Mouse (Mus musculus) ovary, postnatal 36 days (tissue): ENCODE results near the gene Prl.
"Not testable (repeated sequence)": the region's sequence is repeated elsewhere in the genome, so short reads cannot be mapped to it uniquely, and the experiment has no call there.

Source experiments
- DNase-seq: peaks from one replicate; pipeline ENCODE4 v3.0.0; 2022; ENCODE audit warnings: low spot score, mixed read lengths

Gene Prl

DNA sequence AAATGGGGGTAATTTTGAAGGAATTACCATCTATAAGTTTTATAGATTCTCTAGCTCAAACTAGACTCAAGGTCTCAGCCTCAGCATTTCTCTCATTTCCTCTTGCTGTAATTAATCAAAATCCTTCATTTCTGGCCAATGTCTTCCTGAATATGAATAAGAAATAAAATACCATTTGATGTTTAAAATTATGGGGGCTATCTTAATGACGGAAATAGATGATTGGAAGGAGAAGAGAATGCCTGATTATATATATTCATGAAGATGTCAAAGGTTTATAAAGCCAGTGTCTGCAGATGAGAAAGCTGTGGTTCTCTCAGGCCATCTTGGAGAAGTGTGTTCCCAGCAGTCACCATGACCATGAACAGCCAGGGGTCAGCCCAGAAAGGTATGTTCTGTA is at the start of gene Prl:
Gene Prl, plus strand, starts transcription at position 301 of the 400 bp plus-strand sequence.
- DNase-seq, result no peak

DNA sequence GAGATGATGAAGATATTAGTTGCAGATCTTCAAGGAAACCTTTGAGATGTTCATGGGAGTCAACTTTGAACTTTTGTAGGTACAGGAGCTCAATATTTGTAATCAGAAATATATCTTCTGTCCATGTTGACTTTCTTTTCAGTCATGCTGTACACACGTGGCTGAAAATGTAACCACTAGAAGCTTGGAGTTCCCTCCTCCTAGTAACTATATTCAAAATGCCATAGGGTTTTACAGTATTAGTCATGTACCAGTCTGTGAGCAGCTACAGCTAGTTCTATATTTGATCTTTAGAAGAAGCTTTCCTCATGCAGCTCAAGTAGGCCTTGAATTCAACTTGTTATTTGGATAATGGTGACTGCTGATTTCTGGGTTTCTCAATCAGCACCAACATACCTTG is 30.8 kb upstream of the Prl start:
- no peak for DNase-seq

DNA sequence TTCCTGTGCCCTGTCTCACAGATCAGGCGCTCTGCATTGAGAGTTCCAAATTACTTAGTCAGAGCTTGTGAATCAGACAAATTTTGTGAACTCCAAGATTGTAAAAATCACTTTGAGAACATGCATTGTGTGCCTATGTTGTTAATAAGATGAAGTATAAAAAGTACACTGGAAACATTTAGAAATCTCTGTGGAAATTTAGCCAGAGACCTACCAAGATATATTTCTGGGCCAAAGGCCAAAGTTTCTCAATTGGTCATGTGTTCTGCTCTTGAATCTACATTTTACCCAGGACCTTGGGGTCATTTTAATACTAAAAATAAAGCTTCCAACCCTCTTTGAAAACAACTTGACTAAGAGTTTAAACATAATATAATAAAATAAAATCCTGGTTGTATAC is 30.0 kb upstream of the Prl start:
- DNase-seq, result no peak

DNA sequence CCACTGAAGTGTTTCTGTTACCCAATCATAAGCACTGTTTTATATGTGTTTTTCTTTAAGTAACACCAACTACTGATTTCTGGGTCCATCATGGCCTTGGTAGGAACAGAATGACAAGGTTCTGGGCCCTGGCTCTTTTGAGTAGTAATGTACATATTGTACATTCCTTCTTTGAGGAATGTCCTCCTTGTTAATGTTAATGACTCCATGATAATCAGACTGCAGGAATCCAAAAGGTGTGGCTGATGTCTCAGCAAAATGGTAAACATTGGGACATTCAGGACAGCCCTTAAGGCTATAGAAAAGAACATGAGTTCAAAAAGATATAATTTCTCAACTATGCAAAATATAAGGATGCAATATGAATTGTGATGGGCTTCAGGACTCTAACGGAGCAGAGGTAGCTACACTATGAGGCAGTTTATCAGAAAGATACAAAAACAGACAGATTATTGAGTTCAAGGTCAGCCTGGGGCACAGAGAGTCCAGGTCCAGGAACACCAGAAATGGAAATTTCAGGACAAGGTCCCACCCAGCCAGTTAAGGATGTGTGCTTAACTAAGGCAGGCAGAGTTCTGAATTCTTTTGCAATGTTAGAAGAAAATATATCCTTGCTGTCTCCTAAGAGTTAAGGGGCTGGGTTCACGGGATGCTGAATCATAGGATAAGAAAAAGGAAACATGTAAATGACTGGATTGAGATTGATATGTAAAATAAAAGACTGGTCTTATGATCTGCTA is 28.7 kb upstream of the Prl start:
- DNase-seq, result no peak

DNA sequence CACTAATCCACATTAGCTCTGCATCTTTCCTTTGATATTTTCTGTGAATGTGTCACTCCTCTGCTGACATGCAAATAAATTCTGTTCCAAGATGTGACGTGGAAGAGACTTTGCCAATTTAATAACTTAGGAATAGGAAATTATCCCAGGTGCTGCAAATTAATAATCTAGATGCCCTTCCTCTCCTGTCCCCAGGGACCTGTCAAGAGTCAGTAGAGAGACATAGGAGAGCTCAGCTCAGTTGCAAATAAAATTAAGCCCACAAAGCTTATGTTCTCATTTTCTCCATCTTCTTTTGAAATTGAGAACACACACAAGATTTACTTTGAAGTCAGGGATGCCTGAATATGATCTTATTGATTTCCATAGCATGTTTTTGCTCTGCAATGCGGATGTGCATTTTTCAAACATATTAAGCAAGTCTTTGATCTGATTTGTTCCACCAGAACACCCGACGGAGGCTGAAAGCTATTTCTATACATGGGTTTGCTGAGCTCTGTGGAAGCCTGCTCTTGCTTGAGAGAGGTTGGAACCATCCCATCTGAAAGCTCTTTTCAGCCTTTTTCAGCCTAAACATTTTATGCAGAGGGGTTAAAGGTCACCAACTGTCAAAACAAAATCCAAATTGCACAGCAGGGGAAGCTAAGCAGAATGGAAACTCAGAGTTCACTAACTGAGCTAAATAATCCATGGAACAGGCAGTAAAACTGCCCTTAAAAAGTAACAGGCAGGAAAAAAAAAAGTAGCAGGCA is 26.1 kb upstream of the Prl start:
- DNase-seq, result no peak

DNA sequence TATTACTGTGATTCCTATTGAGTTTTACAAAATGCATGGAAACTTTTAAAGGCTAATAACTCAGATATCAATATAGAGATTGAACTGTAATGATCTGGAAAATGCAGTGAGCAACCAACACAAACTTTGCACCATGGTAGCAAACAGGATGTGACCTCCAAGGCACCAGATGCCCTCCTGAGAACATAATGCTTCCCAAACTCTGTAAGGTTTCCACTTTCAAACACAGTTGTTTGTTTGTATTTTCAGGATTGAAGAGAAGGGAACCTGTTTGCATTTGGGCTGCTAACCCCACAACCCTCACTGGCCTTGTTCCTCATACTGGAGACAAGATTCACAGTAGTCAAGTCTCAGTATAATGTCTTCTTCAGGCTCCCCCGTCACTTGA is 25.5 kb upstream of the Prl start:
- no peak for DNase-seq

DNA sequence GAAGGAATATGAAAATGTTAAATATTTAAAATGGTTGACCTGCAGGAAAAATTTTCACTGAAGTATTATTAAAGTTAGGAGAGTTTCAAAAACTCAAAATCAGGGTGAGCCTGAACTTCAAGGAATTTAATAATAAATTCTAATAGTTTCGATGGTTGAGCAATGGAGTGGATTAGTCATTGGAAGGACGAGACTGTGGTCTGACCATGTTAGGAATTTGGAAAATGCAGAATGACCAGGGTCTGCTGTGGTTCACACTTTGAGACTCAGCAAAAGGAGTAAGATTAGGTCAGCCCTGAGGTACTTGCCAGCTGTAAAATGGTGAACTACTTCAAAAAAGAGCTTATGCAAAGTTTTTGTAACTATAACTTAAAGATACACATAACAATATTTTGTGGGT is 24.4 kb upstream of the Prl start:
- no peak for DNase-seq

DNA sequence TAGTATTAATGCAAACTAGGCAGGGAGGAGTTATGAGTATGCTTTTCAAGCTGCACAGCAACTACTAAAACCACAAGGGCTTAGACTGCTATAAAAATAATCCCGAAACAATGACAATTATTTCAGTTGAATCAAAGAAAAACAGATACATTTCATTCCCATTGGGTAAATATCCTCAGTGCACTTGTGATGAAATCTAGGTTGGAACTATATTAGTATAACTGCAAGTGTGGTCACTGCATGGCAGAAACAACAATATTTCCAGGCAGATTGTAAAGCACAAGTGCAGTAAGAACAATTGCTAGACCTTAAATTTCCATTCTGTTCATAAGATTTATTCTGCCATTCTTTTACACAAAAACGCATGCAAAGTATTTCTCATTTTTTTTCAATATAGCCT is 15.2 kb upstream of the Prl start:
- DNase-seq, result no peak

DNA sequence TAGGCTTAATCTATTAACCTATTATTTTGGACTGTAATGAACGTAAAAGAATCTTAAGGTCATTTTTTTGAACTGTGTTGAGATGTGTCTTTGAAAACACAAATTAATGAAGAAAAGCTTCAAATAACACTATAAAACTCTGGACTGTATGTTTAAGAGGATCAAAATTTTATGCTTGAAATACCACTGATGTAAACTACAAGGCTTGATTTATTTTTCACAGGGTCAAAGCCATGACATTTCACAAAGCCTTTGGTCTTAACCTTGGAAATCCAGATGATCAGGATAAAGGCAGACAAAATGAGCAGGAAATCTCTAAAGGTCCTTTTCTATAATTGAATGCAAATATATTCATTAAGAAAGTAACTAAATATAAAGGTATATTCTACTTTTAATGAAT is 14.0 kb upstream of the Prl start:
- DNase-seq, result no peak

DNA sequence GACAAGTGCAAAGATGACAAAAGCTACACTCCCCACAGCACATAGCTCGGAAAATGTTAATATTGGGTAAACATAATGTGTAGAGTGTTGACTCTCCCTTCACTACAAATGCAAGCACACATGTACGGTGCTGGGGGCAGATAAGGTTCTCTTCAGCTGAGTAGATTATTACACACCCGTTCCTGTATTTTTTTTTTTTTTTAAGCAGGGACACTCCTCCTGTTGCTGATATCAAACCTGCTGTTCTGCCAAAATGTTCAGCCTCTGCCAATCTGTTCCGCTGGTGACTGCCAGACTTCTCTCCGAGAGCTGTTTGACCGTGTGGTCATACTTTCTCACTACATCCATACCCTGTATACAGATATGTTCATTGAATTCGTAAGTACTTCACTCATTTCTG is 1.8 kb downstream of the Prl start:
- no peak for DNase-seq

DNA sequence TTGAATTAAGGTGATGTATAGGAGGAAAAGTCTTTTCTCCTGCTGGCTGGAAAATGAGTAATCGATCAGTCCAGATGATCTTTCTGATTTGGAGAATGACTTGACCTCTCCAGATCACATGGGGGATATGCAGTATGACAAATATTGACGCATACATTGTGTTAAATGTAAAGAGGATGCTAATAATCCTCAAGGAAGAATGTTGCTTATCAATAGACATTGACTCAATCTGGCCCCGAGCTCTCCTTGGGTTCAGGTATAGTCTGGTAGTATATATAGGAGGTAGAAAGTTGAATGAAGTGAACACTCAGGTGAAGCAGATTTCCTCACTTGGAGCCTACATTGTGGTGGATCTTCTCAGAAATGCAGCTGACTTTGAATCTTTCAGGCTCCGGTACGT is 36.5 kb downstream of the Prl start, which contains the start of gene Prl3d1:
Gene Prl3d1, plus strand, starts transcription at position 301 of the 400 bp plus-strand sequence.
- not testable (repeated sequence) for DNase-seq
